In genomic region chr8:104789886-104790680, GRCm38 (mm10) we compare ENCODE assay signal across 8 mouse cellular contexts. TPM values are rescaled to one million over a fixed set of nuclear protein-coding genes. Genes with fewer than 3 reads are reported as not detected.
DNase-seq lines count a peak whose midpoint lies in the region; ATAC-seq and TF ChIP-seq lines count a peak whose summit lies in the region.
"Had no signal": no experiment of that assay in that cellular context is flagged by ENCODE, and none has a peak within 500 bp of the region (broad histone marks: within the 10 kb centered on the region; RNA-seq: fewer than 3 reads in every experiment).

No protein-coding gene starts in this region.

- H3K27ac ChIP-seq in intestine, postnatal 0 days (ENCODE audit: low read depth, low read length): no peak overlapping the region; the same call in 1 of the 2 replicates

- no peak overlapping the region for H3K9ac ChIP-seq in intestine, postnatal 0 days (ENCODE audit: low read depth, low read length)

- DNase-seq in left cerebral cortex, postnatal 14 days (ENCODE audit: low spot score in 2 of 2): peak; percentile 15 to 34
- no peak for DNase-seq in left cerebral cortex, adult 8-10 months (ENCODE audit: low spot score in 2 of 2)
- peak; percentile 38 for DNase-seq in ES-CJ7 (ENCODE audit: low read depth, low spot score)
- peak; percentile 8 for DNase-seq in brain, adult 2 months (ENCODE audit: low read depth, low spot score)
- DNase-seq in frontal cortex, postnatal 25 days (ENCODE audit: low spot score in 2 of 2): no peak
- no peak for DNase-seq in right cerebral cortex, postnatal 25 days

- no peaks in the 10 kb centered on the region for H3K36me3 ChIP-seq in intestine, postnatal 0 days (ENCODE audit: control insufficient read depth, insufficient read depth)

- intact Hi-C loops in left cerebral cortex, postnatal 14 days (cut with DNase I): no loop called here

- H3K4me3 ChIP-seq in intestine, postnatal 0 days (ENCODE audit: low read depth, low read length): no peak overlapping the region

- 42% methylated on average over 3 of the region's 3 CpGs for WGBS in intestine, postnatal 0 days

- ATAC-seq in intestine, postnatal 0 days: 0 out of 2 replicates have a peak, but pooled peaks have one; percentile 31

- no peaks in the 10 kb centered on the region for H3K9me3 ChIP-seq in intestine, postnatal 0 days (ENCODE audit: control insufficient read depth)

- H3K4me1 ChIP-seq in intestine, postnatal 0 days (replicated peaks; ENCODE audit: control insufficient read depth, insufficient read depth, low read length): no peaks in the 10 kb centered on the region

- H3K27me3 ChIP-seq in intestine, postnatal 0 days (replicated peaks; ENCODE audit: control insufficient read depth, insufficient read depth, low read length): no peaks in the 10 kb centered on the region; the same call in 1 of the 2 replicates

- H3K4me2 ChIP-seq in intestine, postnatal 0 days (replicated peaks; ENCODE audit: low read depth): no peak overlapping the region

- peak; percentile 70 for TF ChIP-seq CTCF in intestine, postnatal 0 days (IDR thresholded peaks at IDR 0.05; ENCODE audit: low read depth)

RNA-seq across cellular contexts. Expression of gene Ces2b, which starts 41.3 kb away (rescaled TPM):
- under 1 TPM; 0.46 to 0.47 TPM for total RNA-seq in left cerebral cortex, postnatal 14 days (2021)
- under 1 TPM in 3 of 4 experiments, not detected in 1; 0.14 to 0.19 (median 0.18) TPM for total RNA-seq in left cerebral cortex, adult 8-10 months (2022)
- 0.52 and 1.2 TPM in 2 replicates for polyA plus RNA-seq in intestine, postnatal 0 days (2015; fragmentation: Nextera tagmentation; extraction: Ambion mirVana)

RNA-seq across cellular contexts. Expression of gene Ces2a, which starts 56.3 kb away (rescaled TPM):
- total RNA-seq in left cerebral cortex, postnatal 14 days (2021): not detected
- total RNA-seq in left cerebral cortex, adult 8-10 months (2022): not detected
- 5.4 and 6.1 TPM in 2 replicates for polyA plus RNA-seq in intestine, postnatal 0 days (2015; fragmentation: Nextera tagmentation; extraction: Ambion mirVana)
- polyA plus RNA-seq: stomach, embryonic 14.5 days had no signal

RNA-seq across cellular contexts. Expression of gene Ces2c, which starts 56.8 kb away (rescaled TPM):
- not detected for total RNA-seq in left cerebral cortex, postnatal 14 days (2021)
- not detected for total RNA-seq in left cerebral cortex, adult 8-10 months (2022)
- 6.1 and 7.2 TPM in 2 replicates for polyA plus RNA-seq in intestine, postnatal 0 days (2015; fragmentation: Nextera tagmentation; extraction: Ambion mirVana)

Comparison
In these comparisons a context has a peak if more than half of its experiments do, and no peak if none do; other contexts are left out.
1. DNase-seq: peak in left cerebral cortex, postnatal 14 days (2 of 2), ES-CJ7 (single experiment) and brain, adult 2 months (single experiment); none in left cerebral cortex, adult 8-10 months (0 of 2), frontal cortex, postnatal 25 days (0 of 2) and right cerebral cortex, postnatal 25 days (single experiment).